Mouse (Mus musculus) embryonic stem cell, embryonic (primary cell): ENCODE results near the gene Pbrm1.

Experiments used
- CTCF ChIA-PET, 4 experiments: fragments of 300-600 bp in 2 of 4; fragments of 350-600 bp in 2 of 4; sonication (Branson Sonifier 250); formaldehyde crosslinking; loops; one replicate each; lab custom pipeline; 2022; ENCODE audit warnings: inconsistent platforms in 2 of 4; lab: Charles Lee
- POLR2A ChIA-PET, 4 experiments: fragments of 300-600 bp in 2 of 4; fragments of 350-600 bp in 2 of 4; sonication (Branson Sonifier 250); formaldehyde crosslinking; loops; one replicate each; lab custom pipeline; 2022; ENCODE audit warnings: antibody characterized with exemption in 4 of 4, inconsistent platforms in 1 of 4; lab: Charles Lee

Gene Pbrm1

GRCm38 (mm10) chr14:31137791-31138190 is 118.9 kb downstream of the Pbrm1 start:
- ChIA-PET CTCF (interaction anchor here in 2 of 4 experiments (0.6 to 1.1 kb wide), 4 partner anchors 35 to 349 kb away, joined by 3 to 5 read pairs (median 4); no protein-coding TSS in a partner anchor), POLR2A (interaction anchor here in 3 of 4 experiments (0.6 to 3.2 kb wide), 8 partner anchors 10 to 1198 kb away, joined by 3 to 14 read pairs (median 4); partner anchors contain the start of genes Smim4 (in 1 of the 3) and Stab1 (in 1 of the 3))

GRCm38 (mm10) chr14:31138219-31138896 is 119.4 kb downstream of the Pbrm1 start:
- ChIA-PET CTCF (interaction anchor here in 3 of 4 experiments (0.6 to 0.7 kb wide), 6 partner anchors 57 to 348 kb away, joined by 3 to 8 read pairs (median 4); no protein-coding TSS in a partner anchor), POLR2A (interaction anchor here in 3 of 4 experiments (0.6 to 3.2 kb wide), 10 partner anchors 10 to 66 kb away, joined by 3 to 14 read pairs (median 4); partner anchors contain the start of genes Smim4 (in 1 of the 3) and Stab1 (in 1 of the 3))

- ChIA-PET POLR2A (interaction anchor here in 3 of 4 experiments (0.6 to 3.2 kb wide), 10 partner anchors 10 to 116 kb away, joined by 3 to 14 read pairs (median 4); partner anchors contain the start of gene Smim4 (in 1 of the 3)), CTCF (interaction anchor here in 2 of 4 experiments (0.6 kb wide), 2 partner anchors 122 to 323 kb away, joined by 3 to 6 read pairs; no protein-coding TSS in a partner anchor)
Measured at GRCm38 (mm10) chr14:31138897-31139429, 120.0 kb downstream of the Pbrm1 start.

- CTCF ChIA-PET: interaction anchor here in 2 of 4 experiments (0.7 to 1.2 kb wide), 2 partner anchors 11 to 148 kb away, joined by 3 to 4 read pairs; partner anchors contain the start of gene Smim4 (in 1 of the 2)
- POLR2A ChIA-PET: interaction anchor here in 2 of 4 experiments (0.6 to 3.2 kb wide), 9 partner anchors 9 to 116 kb away, joined by 3 to 14 read pairs (median 4); partner anchors contain the start of gene Smim4 (in 1 of the 2)
Measured at GRCm38 (mm10) chr14:31139666-31140065, 120.7 kb downstream of the Pbrm1 start.

GRCm38 (mm10) chr14:31140141-31140540 is 121.2 kb downstream of the Pbrm1 start:
- ChIA-PET POLR2A (interaction anchor here in 2 of 4 experiments (0.9 to 3.2 kb wide), 4 partner anchors 9 to 22 kb away, joined by 3 to 14 read pairs (median 5); partner anchors contain the start of gene Smim4 (in 1 of the 2)), CTCF (interaction anchor here in 1 of 4 experiments (1.2 kb wide), 1 partner anchor 11 kb away, joined by 4 read pairs; the partner anchor contains the start of gene Smim4)

- ChIA-PET CTCF (no interaction called here), POLR2A (interaction anchor here in 2 of 4 experiments (0.6 to 3.2 kb wide), 5 partner anchors 8 to 426 kb away, joined by 3 to 14 read pairs (median 3); partner anchors contain the start of gene Smim4 (in 1 of the 2))
Measured at GRCm38 (mm10) chr14:31141011-31141410, 122.1 kb downstream of the Pbrm1 start.

- CTCF ChIA-PET: no interaction called here
- POLR2A ChIA-PET: interaction anchor here in 2 of 4 experiments (0.6 to 1.8 kb wide), 7 partner anchors 9 to 26 kb away, joined by 3 to 8 read pairs (median 3); partner anchors contain the start of genes Smim4 (in 1 of the 2) and Stab1 (in 1 of the 2)
Measured at GRCm38 (mm10) chr14:31145694-31146093, 126.8 kb downstream of the Pbrm1 start.

- POLR2A ChIA-PET: interaction anchor here in 1 of 4 experiments (1.3 kb wide), 1 partner anchor 40 kb away, joined by 4 read pairs; no protein-coding TSS in a partner anchor
- CTCF ChIA-PET: no interaction called here
Measured at GRCm38 (mm10) chr14:31160196-31161150, 141.5 kb downstream of the Pbrm1 start.

- CTCF ChIA-PET: interaction anchor here in 1 of 4 experiments (0.7 kb wide), 1 partner anchor 311 kb away, joined by 4 read pairs; no protein-coding TSS in a partner anchor
Measured at GRCm38 (mm10) chr14:31161191-31161590, 142.3 kb downstream of the Pbrm1 start.

GRCm38 (mm10) chr14:31161638-31162037 is 142.7 kb downstream of the Pbrm1 start:
- ChIA-PET CTCF (interaction anchor here in 1 of 4 experiments (0.7 kb wide), 1 partner anchor 311 kb away, joined by 4 read pairs; no protein-coding TSS in a partner anchor), POLR2A (interaction anchor here in 2 of 4 experiments (0.6 to 1.3 kb wide), 4 partner anchors 9 to 45 kb away, joined by 3 to 6 read pairs (median 4); no protein-coding TSS in a partner anchor)

More at GRCm38 (mm10) chr14:31161191-31161590, 142.3 kb downstream of the Pbrm1 start:
- POLR2A ChIA-PET: interaction anchor here in 2 of 4 experiments (0.6 to 1.3 kb wide), 2 partner anchors 9 to 46 kb away, joined by 4 read pairs; no protein-coding TSS in a partner anchor

- ChIA-PET POLR2A (interaction anchor here in 2 of 4 experiments (0.8 to 1.6 kb wide), 13 partner anchors 9 to 68 kb away, joined by 3 to 7 read pairs (median 4); partner anchors contain the start of gene Nt5dc2 (in 1 of the 2)), CTCF (no interaction called here)
Measured at GRCm38 (mm10) chr14:31164067-31164466, 145.1 kb downstream of the Pbrm1 start.

GRCm38 (mm10) chr14:31165010-31165409 is 146.1 kb downstream of the Pbrm1 start:
- ChIA-PET CTCF (no interaction called here), POLR2A (interaction anchor here in 2 of 4 experiments (0.9 to 2.0 kb wide), 6 partner anchors 11 to 67 kb away, joined by 3 to 7 read pairs (median 4); no protein-coding TSS in a partner anchor)

- CTCF ChIA-PET: interaction anchor here in 1 of 4 experiments (1.0 kb wide), 1 partner anchor 50 kb away, joined by 3 read pairs; no protein-coding TSS in a partner anchor
Measured at GRCm38 (mm10) chr14:31165458-31165857, 146.5 kb downstream of the Pbrm1 start.

GRCm38 (mm10) chr14:31165991-31166630 is 147.2 kb downstream of the Pbrm1 start:
- POLR2A ChIA-PET: interaction anchor here in 1 of 4 experiments (0.9 to 2.0 kb wide), 4 partner anchors 10 to 32 kb away, joined by 3 to 7 read pairs (median 4); no protein-coding TSS in a partner anchor
- CTCF ChIA-PET: interaction anchor here in 3 of 4 experiments (0.5 to 1.0 kb wide), 3 partner anchors 50 to 346 kb away, joined by 3 to 4 read pairs (median 3); no protein-coding TSS in a partner anchor

More at GRCm38 (mm10) chr14:31165458-31165857, 146.5 kb downstream of the Pbrm1 start:
- POLR2A ChIA-PET: interaction anchor here in 1 of 4 experiments (1.2 to 2.0 kb wide), 4 partner anchors 13 to 26 kb away, joined by 3 to 7 read pairs (median 4); no protein-coding TSS in a partner anchor

- POLR2A ChIA-PET: interaction anchor here in 3 of 4 experiments (0.9 to 2.0 kb wide), 7 partner anchors 9 to 32 kb away, joined by 3 to 7 read pairs (median 3); no protein-coding TSS in a partner anchor
- CTCF ChIA-PET: interaction anchor here in 2 of 4 experiments (0.5 to 0.6 kb wide), 2 partner anchors 94 to 345 kb away, joined by 3 to 4 read pairs; no protein-coding TSS in a partner anchor
Measured at GRCm38 (mm10) chr14:31166827-31167226, 147.9 kb downstream of the Pbrm1 start.
